Mouse (Mus musculus): ENCODE data around the gene Aadac.

DNA sequence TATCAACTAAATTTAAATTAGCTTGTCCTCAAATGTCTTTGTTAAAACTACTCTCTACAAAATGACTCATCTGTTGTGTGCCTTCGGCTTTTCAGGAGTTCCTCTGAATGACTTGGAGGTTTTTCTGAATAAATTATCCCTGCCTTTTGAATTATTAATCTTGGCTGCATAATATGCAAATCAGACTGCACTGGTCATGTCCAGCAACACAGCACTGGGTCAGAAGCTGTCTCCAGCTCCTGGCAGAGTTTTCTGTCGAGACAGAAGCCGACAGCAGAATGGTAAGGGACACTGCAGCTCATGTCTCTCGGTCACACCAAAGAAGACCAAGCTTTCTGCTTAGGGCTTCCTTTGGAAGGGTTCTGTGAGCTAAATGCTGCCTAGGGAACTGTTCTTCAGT is 56.1 kb downstream of the Aadac start, which contains the start of gene Sucnr1:
- no peak for TF ChIP-seq CTCF (IDR thresholded peaks at IDR 0.05; ENCODE audit: low read depth)
- TF ChIP-seq EP300 (IDR thresholded peaks at IDR 0.05; ENCODE audit: low read depth) = no peak

Measured in liver, postnatal 0 days (tissue).